Mouse (Mus musculus): ENCODE results near the gene Olfr523. TPM values are rescaled to one million over a fixed set of nuclear protein-coding genes. Genes with fewer than 3 reads are reported as not detected.

Olfr523 gene
- polyA plus RNA-seq (2012; rRNA removed) (not detected in 2 replicates), polyA plus RNA-seq (2014; fragmentation: Nextera tagmentation; extraction: Ambion mirVana) (not detected in 2 replicates)

DNA sequence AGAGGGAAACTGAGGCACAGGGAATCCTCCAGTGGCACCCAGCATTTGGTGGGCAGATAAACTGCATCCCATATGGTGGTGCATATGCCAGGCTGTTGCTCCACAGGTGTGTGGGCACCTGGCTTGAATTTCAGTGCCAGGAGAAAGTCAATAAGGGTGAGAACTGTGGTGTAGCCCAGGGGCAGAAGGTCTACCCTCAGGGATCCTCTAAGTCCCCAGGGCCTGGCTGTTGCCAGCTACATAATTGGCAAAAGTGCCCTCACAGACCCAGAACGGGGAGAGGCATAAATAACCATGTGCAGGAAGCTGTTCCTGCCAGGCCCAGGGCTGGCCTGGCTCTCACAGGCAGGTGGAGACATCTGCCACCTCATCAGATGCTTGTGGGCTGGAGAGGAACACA is at the start of gene Olfr523:
Gene Olfr523 (plus strand): TSS at position 282 of the 400 bp plus-strand sequence.
- Histone ChIP-seq H3K9ac (ENCODE audit: low read depth, low read length, severe bottlenecking) (no peak within 1 kb of the TSS), H3K4me3 (replicated peaks; ENCODE audit: low read length) (no peak within 1 kb of the TSS), H3K36me3 (ENCODE audit: control insufficient read depth, insufficient read depth, low read length) (no peaks in the 10 kb centered on the region), H3K4me2 (replicated peaks; ENCODE audit: low read depth, low read length, severe bottlenecking) (no peak within 1 kb of the TSS), H3K4me1 (ENCODE audit: control insufficient read depth, insufficient read depth, low read length) (no peaks in the 10 kb centered on the region), H3K27me3 (ENCODE audit: control insufficient read depth, insufficient read depth, low read length) (no peaks in the 10 kb centered on the region), H3K9me3 (ENCODE audit: control insufficient read depth, low read length) (no peaks in the 10 kb centered on the region), H3K27ac (replicated peaks; ENCODE audit: low read depth, low read length) (no peak within 1 kb of the TSS)
- no peak for TF ChIP-seq POLR2A (IDR thresholded peaks at IDR 0.05; ENCODE audit: borderline replicate concordance, extremely low read depth, insufficient read depth, insufficient read length)
- ATAC-seq (ENCODE audit: low FRiP score, low read depth) (no peak), DNase-seq (ENCODE audit: low spot score) (no peak)
- WGBS, result 21% methylated on average over 1 of the region's 1 CpGs

DNA sequence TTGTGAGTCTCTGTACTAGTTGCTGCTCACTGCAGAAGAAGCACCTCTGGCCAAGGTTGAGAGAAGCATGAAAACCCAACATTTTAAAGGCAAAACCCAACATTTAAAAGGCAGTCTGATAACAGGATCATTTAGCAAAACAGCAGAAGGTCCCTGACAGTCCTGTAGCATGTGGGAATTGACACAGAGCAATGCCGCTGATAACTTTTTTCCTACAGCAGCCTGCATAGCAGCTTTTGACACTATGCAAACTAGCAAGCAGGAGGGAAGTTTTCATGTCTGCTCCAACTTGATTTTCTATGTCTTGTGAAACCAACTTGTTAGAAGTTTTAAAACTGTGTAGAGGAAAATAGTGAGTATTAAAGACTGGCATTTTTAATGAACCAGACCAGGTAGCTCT is 48.6 kb upstream of the Olfr523 start:
- 100% methylated on average over 1 of the region's 1 CpGs for WGBS

DNA sequence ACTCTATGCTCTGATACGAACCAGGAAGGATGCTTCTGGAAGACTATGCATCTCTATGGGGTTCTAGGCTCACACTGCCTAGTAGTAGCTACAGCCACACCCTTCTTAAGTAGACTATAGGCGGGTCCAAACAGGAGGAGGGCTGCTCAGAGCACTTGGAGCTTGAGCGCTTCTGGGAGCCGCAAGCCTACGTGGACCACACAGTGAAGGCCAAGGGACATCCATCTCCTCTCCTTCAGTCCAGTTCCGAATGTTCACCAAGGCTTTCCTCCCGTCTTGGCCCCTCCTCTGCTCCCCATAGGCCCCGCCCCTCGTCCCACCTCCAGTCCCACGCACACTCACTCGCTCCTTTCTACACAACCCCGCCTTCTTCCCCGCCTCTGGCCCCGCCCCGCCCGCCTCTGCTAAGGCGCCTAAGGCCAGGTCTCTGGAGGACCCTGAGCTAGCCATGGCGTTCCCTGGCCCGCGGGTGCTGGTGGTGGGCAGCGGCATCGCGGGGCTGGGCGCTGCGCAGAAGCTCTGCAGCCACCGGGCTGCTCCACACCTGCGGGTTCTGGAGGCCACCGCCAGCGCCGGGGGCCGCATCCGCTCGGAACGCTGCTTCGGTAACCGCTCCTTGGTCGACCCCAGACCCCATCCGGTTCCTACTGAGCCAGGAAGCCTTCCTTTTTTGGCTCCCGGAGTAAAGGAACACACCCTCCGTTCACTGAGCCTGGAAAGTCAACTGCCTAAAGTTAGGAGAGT is 47.6 kb upstream of the Olfr523 start:
- DNase-seq (ENCODE audit: low spot score), result peak; percentile 89
- Histone ChIP-seq H3K27ac (replicated peaks; ENCODE audit: low read depth, low read length) (no peak overlapping the region; the same call in 1 of the 2 replicates), H3K27me3 (ENCODE audit: control insufficient read depth, insufficient read depth, low read length) (no peaks in the 10 kb centered on the region), H3K9me3 (ENCODE audit: control insufficient read depth, low read length) (no peaks in the 10 kb centered on the region), H3K4me1 (ENCODE audit: control insufficient read depth, insufficient read depth, low read length) (peaks cover 5% of the 10 kb centered on the region; the same call in 1 of the 2 replicates), H3K4me2 (replicated peaks; ENCODE audit: low read depth, low read length, severe bottlenecking) (peak overlapping the region; percentile 89), H3K36me3 (ENCODE audit: control insufficient read depth, insufficient read depth, low read length) (peaks cover 11% of the 10 kb centered on the region), H3K4me3 (replicated peaks; ENCODE audit: low read length) (peak overlapping the region; percentile 55), H3K9ac (ENCODE audit: low read depth, low read length, severe bottlenecking) (peak overlapping the region; percentile 61)
- ATAC-seq (ENCODE audit: low FRiP score, low read depth), result peak; percentile 99
- WGBS, result 2% methylated on average over 34 of the region's 40 CpGs
- TF ChIP-seq POLR2A (IDR thresholded peaks at IDR 0.05; ENCODE audit: borderline replicate concordance, extremely low read depth, insufficient read depth, insufficient read length), result no peak

More for the DNA sequence above, 48.6 kb upstream of the Olfr523 start:
- TF ChIP-seq POLR2A (IDR thresholded peaks at IDR 0.05; ENCODE audit: borderline replicate concordance, extremely low read depth, insufficient read depth, insufficient read length), result no peak
- no peaks in the 10 kb centered on the region for H3K27me3 ChIP-seq (ENCODE audit: control insufficient read depth, insufficient read depth, low read length)
- no peak overlapping the region for H3K4me3 ChIP-seq (replicated peaks; ENCODE audit: low read length)
- peaks cover 5% of the 10 kb centered on the region; the same call in 1 of the 2 replicates for H3K4me1 ChIP-seq (ENCODE audit: control insufficient read depth, insufficient read depth, low read length)
- no peak for DNase-seq (ENCODE audit: low spot score)
- no peak overlapping the region for H3K9ac ChIP-seq (ENCODE audit: low read depth, low read length, severe bottlenecking)
- no peak for ATAC-seq (ENCODE audit: low FRiP score, low read depth)
- no peak overlapping the region for H3K4me2 ChIP-seq (replicated peaks; ENCODE audit: low read depth, low read length, severe bottlenecking)
- no peak overlapping the region for H3K27ac ChIP-seq (replicated peaks; ENCODE audit: low read depth, low read length)
- 0 out of 2 replicates have a peak, but pooled peaks cover under 1% of the 10 kb centered on the region for H3K36me3 ChIP-seq (ENCODE audit: control insufficient read depth, insufficient read depth, low read length)
- H3K9me3 ChIP-seq (ENCODE audit: control insufficient read depth, low read length), result no peaks in the 10 kb centered on the region

GRCm38 (mm10) chr7:140126022-140126350 is 47.0 kb upstream of the Olfr523 start:
- ATAC-seq (ENCODE audit: low FRiP score, low read depth), result no peak
- DNase-seq (ENCODE audit: low spot score), result no peak
- Histone ChIP-seq H3K4me3 (replicated peaks; ENCODE audit: low read length) (peak overlapping the region; percentile 55), H3K4me1 (ENCODE audit: control insufficient read depth, insufficient read depth, low read length) (peaks cover 5% of the 10 kb centered on the region; the same call in 1 of the 2 replicates), H3K27ac (replicated peaks; ENCODE audit: low read depth, low read length) (no peak overlapping the region), H3K9ac (ENCODE audit: low read depth, low read length, severe bottlenecking) (peak overlapping the region; percentile 61), H3K27me3 (ENCODE audit: control insufficient read depth, insufficient read depth, low read length) (no peaks in the 10 kb centered on the region), H3K9me3 (ENCODE audit: control insufficient read depth, low read length) (no peaks in the 10 kb centered on the region), H3K36me3 (ENCODE audit: control insufficient read depth, insufficient read depth, low read length) (peaks cover 13% of the 10 kb centered on the region), H3K4me2 (replicated peaks; ENCODE audit: low read depth, low read length, severe bottlenecking) (peak overlapping the region; percentile 89)
- WGBS, result 5% methylated on average over 5 of the region's 5 CpGs
- no peak for TF ChIP-seq POLR2A (IDR thresholded peaks at IDR 0.05; ENCODE audit: borderline replicate concordance, extremely low read depth, insufficient read depth, insufficient read length)

DNA sequence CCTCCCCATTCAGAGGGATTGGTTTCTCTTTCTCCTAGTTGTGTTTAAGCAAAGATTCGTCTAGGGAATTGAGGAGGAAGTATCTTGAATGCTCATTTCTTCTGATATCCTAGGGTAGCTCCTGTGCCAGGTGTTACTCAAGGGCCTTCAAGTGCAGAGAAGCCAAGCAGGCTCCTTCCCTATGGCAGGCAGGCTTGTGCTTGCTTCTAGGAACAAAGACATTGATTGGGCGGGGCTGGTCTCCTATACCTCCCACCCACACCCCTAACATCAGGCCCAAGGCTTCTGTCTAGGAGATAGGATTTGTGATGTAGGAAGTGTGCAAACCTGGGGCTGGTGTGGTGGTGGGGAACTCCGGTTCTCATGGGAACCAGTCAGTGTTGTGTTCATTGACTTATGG is 46.1 kb upstream of the Olfr523 start:
- peaks cover 13% of the 10 kb centered on the region for H3K36me3 ChIP-seq (ENCODE audit: control insufficient read depth, insufficient read depth, low read length)
- no peaks in the 10 kb centered on the region for H3K9me3 ChIP-seq (ENCODE audit: control insufficient read depth, low read length)
- ATAC-seq (ENCODE audit: low FRiP score, low read depth) (no peak), DNase-seq (ENCODE audit: low spot score) (no peak)
- H3K4me1 ChIP-seq (ENCODE audit: control insufficient read depth, insufficient read depth, low read length), result peaks cover 5% of the 10 kb centered on the region; the same call in 1 of the 2 replicates
- no peak overlapping the region for H3K9ac ChIP-seq (ENCODE audit: low read depth, low read length, severe bottlenecking)
- TF ChIP-seq POLR2A (IDR thresholded peaks at IDR 0.05; ENCODE audit: borderline replicate concordance, extremely low read depth, insufficient read depth, insufficient read length), result no peak
- no peak overlapping the region for H3K4me3 ChIP-seq (replicated peaks; ENCODE audit: low read length)
- no peak overlapping the region for H3K4me2 ChIP-seq (replicated peaks; ENCODE audit: low read depth, low read length, severe bottlenecking)
- no peaks in the 10 kb centered on the region for H3K27me3 ChIP-seq (ENCODE audit: control insufficient read depth, insufficient read depth, low read length)
- no peak overlapping the region for H3K27ac ChIP-seq (replicated peaks; ENCODE audit: low read depth, low read length)
- WGBS, result 81% methylated on average over 3 of the region's 3 CpGs
